Mouse (Mus musculus): ENCODE results near the gene Igfbpl1.

The Igfbpl1 gene

GRCm38 (mm10) chr4:45822781-45823575 lies 3.7 kb downstream of the Igfbpl1 start:
- DNase-seq (ENCODE audit: low read depth, low spot score): no peak

GRCm38 (mm10) chr4:45821995-45822394 lies 4.7 kb downstream of the Igfbpl1 start:
- DNase-seq (ENCODE audit: low read depth, low spot score): no peak

- peak; percentile 78 for DNase-seq (ENCODE audit: low read depth, low spot score)
Observed at GRCm38 (mm10) chr4:45820074-45820830, 6.5 kb downstream of the Igfbpl1 start.

GRCm38 (mm10) chr4:45819208-45819931 lies 7.4 kb downstream of the Igfbpl1 start:
- peak; percentile 70 for DNase-seq (ENCODE audit: low read depth, low spot score)

- DNase-seq (ENCODE audit: low read depth, low spot score): no peak
Observed at GRCm38 (mm10) chr4:45818814-45819207, 7.9 kb downstream of the Igfbpl1 start.

GRCm38 (mm10) chr4:45815542-45815941 lies 11.2 kb downstream of the Igfbpl1 start:
- DNase-seq (ENCODE audit: low read depth, low spot score): no peak

GRCm38 (mm10) chr4:45811250-45811649 lies 15.5 kb downstream of the Igfbpl1 start:
- no peak for DNase-seq (ENCODE audit: low read depth, low spot score)

GRCm38 (mm10) chr4:45808034-45808433 lies 18.7 kb downstream of the Igfbpl1 start:
- no peak for DNase-seq (ENCODE audit: low read depth, low spot score)

GRCm38 (mm10) chr4:45802900-45803299 lies 23.8 kb downstream of the Igfbpl1 start:
- DNase-seq (ENCODE audit: low read depth, low spot score): no peak

GRCm38 (mm10) chr4:45799956-45800537 lies 26.7 kb downstream of the Igfbpl1 start:
- no peak for DNase-seq (ENCODE audit: low read depth, low spot score)

GRCm38 (mm10) chr4:45798964-45799363 lies 27.8 kb downstream of the Igfbpl1 start, which contains the start of gene Aldh1b1:
Gene Aldh1b1, plus strand, starts transcription at chr4:45799022.
- peak; percentile 52 for DNase-seq (ENCODE audit: low read depth, low spot score)

- no peak for DNase-seq (ENCODE audit: low read depth, low spot score)
Observed at GRCm38 (mm10) chr4:45796760-45797159, 30.0 kb downstream of the Igfbpl1 start.

- DNase-seq (ENCODE audit: low read depth, low spot score): no peak
Observed at GRCm38 (mm10) chr4:45795191-45795811, 31.4 kb downstream of the Igfbpl1 start.

GRCm38 (mm10) chr4:45790018-45790417 lies 36.7 kb downstream of the Igfbpl1 start:
- DNase-seq (ENCODE audit: low read depth, low spot score): no peak

- no peak for DNase-seq (ENCODE audit: low read depth, low spot score)
Observed at GRCm38 (mm10) chr4:45789263-45789958, 37.3 kb downstream of the Igfbpl1 start.

- DNase-seq (ENCODE audit: low read depth, low spot score): no peak
Observed at GRCm38 (mm10) chr4:45788446-45789081, 38.2 kb downstream of the Igfbpl1 start.

- DNase-seq (ENCODE audit: low read depth, low spot score): no peak
Observed at GRCm38 (mm10) chr4:45786674-45787073, 40.0 kb downstream of the Igfbpl1 start.

GRCm38 (mm10) chr4:45785959-45786358 lies 40.8 kb downstream of the Igfbpl1 start:
- no peak for DNase-seq (ENCODE audit: low read depth, low spot score)

GRCm38 (mm10) chr4:45783671-45784070 lies 43.1 kb downstream of the Igfbpl1 start:
- no peak for DNase-seq (ENCODE audit: low read depth, low spot score)

GRCm38 (mm10) chr4:45771619-45772018 lies 55.1 kb downstream of the Igfbpl1 start:
- peak; percentile 74 for DNase-seq (ENCODE audit: low read depth, low spot score)

All from forelimb bud, embryonic 11.5 days (tissue).